In the genomic region with DNA sequence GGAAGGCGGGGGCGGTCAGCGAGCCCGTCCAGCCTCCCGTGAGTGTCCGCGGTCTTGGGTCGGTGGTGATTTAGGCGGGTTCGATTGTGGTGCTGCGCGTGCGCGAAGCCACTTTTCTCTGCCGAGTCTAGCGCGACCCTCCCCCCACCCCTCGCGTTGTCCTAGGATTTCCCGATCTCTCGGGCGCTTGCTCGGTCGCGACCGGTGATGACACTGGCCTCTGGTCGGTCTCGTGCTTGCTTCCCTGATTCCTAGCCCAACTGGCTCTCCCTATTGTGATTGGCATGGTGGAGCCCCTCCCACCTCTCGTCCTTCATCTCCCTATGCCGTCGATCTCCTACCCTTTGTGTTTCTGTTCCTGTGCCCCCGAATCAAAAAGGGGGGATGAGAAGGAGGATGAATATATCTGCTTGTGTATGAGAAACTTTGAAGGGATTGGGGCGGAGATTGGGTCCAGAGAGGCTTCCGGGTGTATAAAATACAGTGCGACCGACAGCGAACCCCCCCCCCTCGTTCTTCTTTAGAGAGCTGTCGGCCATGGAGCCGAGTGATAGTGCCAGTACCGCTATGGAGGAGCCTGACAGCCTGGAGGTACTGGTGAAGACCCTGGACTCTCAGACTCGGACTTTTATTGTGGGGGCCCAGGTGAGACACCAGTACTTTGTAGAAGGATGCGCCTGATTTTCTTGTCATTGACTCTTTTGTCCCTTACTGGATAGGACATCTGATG, we compare ENCODE assay signal across 1 mouse cellular context.
TF ChIP-seq lines count a peak whose summit lies in the region.

No protein-coding gene starts in this region.

TF ChIP-seq in MEL, 35 proteins besides CTCF, POLR2A, EP300 and RAD21:
- no peak for TF ChIP-seq E2F4 (IDR thresholded peaks at IDR 0.05; ENCODE audit: borderline replicate concordance, low read depth, low read length)
- TF ChIP-seq MAZ (IDR thresholded peaks at IDR 0.05; ENCODE audit: low read depth, low read length): peak; percentile 54; the same call in 1 of the 2 replicates
- peak; percentile 87; the same call in 1 of the 2 replicates for TF ChIP-seq MXI1 (IDR thresholded peaks at IDR 0.05; ENCODE audit: low read depth, low read length)
- TF ChIP-seq USF2 (IDR thresholded peaks at IDR 0.05; ENCODE audit: borderline replicate concordance in 1 of 2, insufficient read depth in 1 of 2, low read depth in 1 of 2, low read length in 2 of 2): no peak
- no peak for TF ChIP-seq GATA1 (IDR thresholded peaks at IDR 0.05; ENCODE audit: low read depth, low read length)
- no peak for TF ChIP-seq TCF12 (IDR thresholded peaks at IDR 0.05; ENCODE audit: low read depth, low read length)
- TF ChIP-seq TAL1 (IDR thresholded peaks at IDR 0.05; ENCODE audit: low read length): no peak
- TF ChIP-seq NRF1 (IDR thresholded peaks at IDR 0.05; ENCODE audit: insufficient read depth, low read depth, low read length, poor library complexity, severe bottlenecking): peak; percentile 75
